Mouse (Mus musculus) left cerebral cortex, postnatal 4 days (tissue): ENCODE results near the gene Pde4b. TPM values are rescaled to one million over a fixed set of nuclear protein-coding genes. Genes with fewer than 3 reads are reported as not detected.

Experiments
- DNase-seq: peaks from one replicate; pipeline ENCODE4 v3.0.0-alpha.2; 2022
- intact Hi-C: fragments of 180-260 bp; cut with DNase I; formaldehyde crosslinking; loops from one replicate; pipeline ENCODE4 v1.15.1; 2025
- total RNA-seq, 2 experiments: library from RNA; stranded (reverse); gene quantifications; 2 replicates each; pipeline ENCODE4 v1.2.3; 2021

Pde4b gene
- total RNA-seq, 2 experiments from 2014 or later = 55.3 to 61.4 TPM

DNA sequence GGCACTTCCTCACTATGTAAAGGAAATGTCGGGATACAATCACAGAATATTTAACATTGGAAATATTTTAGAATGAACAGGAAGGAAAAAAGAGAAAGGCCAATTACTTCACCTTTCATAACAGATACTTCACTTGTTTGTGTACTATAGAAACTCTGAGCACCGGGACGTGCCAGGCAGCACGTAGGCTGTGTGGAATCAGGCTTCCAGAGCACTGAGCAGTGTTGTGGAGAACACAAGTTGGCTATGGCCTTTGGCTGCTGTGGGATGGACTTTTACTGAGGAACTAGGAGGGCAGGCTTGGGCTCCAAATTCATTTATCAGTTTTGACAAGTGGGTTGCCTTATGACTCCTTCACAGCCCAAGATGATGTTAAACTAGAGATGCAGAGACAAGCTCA lies 540.5 kb downstream of the Pde4b start:
- intact Hi-C loops = no loop called here
- DNase-seq = no peak

DNA sequence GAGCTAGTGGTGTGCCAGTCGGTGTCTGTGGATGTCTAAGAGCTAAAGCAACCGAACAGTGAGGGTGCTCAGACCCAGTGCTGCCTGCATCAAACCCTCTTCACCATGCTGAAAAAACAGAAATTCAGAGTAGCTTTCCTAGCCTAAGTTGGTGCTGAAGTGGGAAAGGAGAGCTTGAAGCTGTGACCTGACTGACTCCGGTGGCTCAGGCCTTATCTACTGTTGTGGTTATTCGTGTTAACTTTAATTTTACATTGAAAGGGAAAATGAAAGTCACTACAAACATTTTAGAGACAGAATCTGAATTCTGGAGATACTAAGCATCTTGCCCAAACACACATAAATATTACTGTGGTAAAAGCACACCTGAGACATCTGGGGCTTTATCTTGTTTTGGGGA lies 542.3 kb downstream of the Pde4b start:
- intact Hi-C loops = no loop called here
- no peak for DNase-seq

DNA sequence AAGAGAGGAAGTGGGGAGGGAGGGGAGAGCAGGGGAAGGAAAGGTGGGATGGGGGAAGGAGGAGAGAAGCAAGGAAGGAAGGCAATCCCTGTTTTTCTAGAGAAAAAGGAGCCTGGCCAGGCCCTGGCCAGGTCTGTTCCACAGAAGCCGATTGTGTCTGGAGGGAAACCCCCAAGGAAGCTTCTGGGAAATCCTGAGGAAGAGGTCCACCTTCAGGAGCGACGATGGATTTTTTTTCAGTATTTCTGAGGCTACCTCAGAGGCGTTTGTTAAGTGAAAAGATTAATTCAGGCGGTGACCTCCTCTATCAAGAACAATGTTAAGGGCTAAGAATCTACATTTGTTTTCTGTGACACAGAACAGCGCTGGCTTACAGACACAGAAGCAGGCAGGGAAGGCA lies 542.9 kb downstream of the Pde4b start:
- intact Hi-C loops = no loop called here

DNA sequence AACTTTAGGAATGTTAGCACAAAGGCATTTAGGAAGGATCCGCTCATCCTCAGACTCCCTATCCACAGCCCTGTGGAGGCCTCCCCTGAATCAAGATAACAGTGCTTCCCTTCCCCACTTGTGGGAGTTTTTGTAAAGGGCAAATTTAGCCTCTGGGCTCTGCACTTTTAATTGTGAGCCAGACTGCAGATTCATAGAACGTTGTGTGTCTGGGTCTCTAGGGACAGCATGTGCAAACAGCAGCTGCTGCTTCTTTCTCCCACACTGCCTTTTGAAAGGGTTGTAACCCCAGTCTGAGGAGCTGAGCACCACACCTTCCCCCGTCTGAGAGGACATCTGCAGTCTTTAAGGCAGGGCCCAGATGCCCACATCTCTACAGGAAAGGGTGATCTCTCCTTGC lies 544.3 kb downstream of the Pde4b start:
- intact Hi-C loops = no loop called here
- no peak for DNase-seq

More for the DNA sequence above, 542.9 kb downstream of the Pde4b start:
- no peak for DNase-seq

DNA sequence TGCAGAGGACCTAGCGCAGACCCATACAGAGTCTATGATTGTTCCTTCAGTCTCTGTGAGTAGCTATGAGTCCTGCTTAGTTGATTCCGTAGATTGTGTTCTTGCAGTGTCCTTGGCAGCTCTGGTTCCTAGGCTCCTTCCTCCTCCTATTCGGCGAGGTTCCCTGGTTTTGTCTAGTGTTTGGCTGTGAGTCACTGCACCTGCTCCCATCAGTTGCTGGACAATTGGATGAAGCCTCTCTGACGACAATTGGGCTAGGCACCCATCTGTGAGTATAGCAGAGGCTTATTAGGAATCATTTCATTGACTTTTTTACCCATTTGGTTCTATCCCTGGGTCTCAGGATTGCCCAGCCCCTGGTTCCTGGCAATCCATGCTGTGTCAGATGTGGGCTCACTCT lies 545.9 kb downstream of the Pde4b start:
- DNase-seq = no peak
- intact Hi-C loops = no loop called here

DNA sequence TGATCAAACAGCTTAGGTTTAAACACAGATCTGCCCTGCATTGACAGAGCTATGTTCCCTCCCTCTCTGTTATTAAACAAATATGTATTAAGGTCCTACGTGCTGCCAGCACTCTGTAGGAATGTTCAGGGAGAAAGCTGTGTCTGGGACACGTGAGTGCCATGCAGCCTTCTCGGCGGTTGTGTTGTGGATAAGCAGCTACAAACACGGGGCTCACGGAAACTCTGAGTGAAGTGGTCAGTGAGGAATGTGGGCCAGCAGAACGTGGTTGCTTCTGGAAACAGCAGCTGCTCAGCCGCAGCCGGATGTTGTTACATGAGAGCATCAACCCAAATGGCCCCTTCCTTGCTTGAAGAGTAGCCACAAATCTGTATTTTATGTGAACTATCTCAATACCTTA lies 547.9 kb downstream of the Pde4b start:
- DNase-seq = no peak
- intact Hi-C loops = no loop called here

DNA sequence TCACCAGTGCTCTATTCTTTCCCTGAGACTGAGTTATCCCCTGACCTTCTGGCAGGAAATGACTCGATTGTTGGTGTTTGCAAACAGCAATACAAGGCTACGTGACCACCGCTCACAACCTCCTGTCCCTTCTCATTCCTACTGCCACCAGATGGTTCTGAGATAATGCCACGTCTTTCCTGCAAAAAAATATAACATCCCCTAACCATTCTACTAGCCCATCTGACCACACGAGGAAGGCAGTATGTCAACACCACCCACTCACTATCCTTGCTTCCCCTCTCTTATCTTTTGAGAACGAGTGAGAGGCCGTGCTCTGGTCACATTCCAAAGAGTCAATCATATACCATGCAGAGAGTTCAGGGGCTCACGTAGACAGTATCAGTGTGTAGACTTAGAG lies 548.6 kb downstream of the Pde4b start:
- intact Hi-C loops = no loop called here

DNA sequence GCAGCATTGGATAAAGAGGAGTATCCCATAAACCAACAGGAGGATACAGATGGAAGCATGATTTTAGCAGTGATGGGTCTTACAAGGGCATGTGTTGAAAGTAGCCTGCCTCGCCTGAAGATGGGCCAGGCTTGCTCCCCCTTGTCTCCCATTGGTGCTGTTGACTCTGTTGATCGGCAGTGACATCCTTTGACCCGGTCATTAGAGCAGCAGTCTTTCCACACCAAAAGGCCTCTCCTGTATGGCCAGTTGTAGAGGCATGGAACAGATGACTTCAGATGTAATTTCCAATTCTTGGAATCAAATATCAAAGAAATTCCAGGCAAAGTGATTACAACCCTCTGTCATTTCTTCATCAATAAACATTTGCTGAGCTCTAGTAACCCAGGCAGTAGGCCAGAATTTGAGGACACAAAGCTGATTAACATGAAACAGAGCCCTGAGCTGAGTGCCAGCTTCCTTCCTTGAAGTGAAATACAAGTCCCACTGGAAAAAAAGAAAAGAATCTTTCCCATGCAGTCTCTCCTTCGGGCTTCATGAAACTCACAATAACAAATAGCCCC lies 550.1 kb downstream of the Pde4b start:
- no peak for DNase-seq
- intact Hi-C loops = no loop called here

More for the DNA sequence above, 548.6 kb downstream of the Pde4b start:
- DNase-seq = no peak

DNA sequence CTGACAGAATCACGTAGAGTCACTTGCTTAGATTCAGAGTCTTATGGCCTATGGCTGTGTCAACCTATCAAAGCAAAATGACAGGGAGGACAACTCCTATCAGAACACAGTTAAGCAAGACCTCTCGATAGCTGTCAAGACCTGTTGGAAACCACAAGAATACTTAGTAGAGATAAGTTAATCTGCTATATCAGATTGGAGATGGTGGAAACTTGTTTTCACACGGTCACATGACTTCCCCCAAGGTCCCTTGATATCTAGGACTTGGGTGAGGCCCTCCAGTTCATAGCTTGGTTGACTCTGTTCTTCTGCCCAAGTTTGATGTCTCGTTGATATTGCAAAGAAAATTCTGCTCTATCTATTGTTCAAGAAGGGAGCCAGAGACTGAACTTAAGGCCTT lies 553.6 kb downstream of the Pde4b start:
- intact Hi-C loops = no loop called here
- no peak for DNase-seq

DNA sequence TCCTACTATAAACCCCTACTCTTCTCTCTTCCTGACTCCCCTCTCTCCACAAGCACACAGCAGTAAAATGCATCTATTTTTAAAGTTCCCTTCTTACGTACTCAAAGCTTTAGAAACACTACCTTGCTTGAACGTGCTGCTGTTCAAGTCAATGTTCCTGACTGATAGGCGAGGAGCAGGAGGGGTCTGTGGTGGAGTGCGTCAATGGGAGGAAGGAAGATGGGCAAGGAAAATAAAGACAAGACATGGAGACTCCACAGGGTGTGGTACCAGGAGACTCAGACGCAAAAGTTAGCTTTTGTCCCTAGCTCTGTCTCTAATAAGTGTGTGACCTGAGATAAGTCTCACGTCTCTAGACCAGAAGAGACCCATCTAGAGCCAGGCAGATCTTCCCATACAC lies 556.7 kb downstream of the Pde4b start:
- intact Hi-C loops = no loop called here
- no peak for DNase-seq

DNA sequence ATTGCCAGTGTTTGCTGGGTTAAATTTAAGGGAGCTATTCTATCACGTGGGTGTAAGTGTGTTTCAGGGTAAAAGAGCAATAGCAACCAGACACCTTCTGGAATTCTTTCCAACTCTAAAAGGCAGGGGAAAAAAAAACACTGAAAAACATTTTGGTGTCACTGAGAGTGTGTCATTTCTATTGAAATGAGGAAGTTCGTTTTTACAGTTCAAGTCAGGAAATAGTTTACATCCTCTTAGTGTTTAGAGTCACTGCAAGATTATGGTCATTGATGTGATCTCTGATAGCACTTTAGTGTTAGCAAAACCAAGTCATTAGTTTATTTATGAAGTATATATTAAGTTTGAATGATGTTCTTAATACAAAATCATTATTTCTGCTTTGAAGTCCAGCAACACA lies 559.7 kb downstream of the Pde4b start:
- intact Hi-C loops = no loop called here
- no peak for DNase-seq

DNA sequence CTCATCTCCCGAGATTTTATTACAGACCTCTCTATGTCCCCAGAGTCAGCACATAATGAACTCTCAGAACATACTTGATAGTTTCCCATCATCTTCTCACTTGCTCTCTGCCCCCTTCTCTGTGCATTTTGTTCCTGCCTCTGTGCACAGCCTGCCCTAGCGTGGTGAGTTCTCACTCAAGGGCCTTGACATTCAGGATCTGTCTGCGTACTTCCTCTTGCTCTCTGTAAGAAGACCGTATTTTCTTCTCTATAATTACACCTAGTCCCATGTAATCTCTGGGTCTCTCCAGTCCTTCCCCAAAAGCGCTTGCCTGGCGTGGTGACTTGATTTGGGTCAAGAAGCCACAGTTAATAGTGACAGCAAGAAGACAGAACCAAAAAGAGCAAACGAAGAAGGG lies 568.0 kb downstream of the Pde4b start:
- intact Hi-C loops = no loop called here
- DNase-seq = no peak

DNA sequence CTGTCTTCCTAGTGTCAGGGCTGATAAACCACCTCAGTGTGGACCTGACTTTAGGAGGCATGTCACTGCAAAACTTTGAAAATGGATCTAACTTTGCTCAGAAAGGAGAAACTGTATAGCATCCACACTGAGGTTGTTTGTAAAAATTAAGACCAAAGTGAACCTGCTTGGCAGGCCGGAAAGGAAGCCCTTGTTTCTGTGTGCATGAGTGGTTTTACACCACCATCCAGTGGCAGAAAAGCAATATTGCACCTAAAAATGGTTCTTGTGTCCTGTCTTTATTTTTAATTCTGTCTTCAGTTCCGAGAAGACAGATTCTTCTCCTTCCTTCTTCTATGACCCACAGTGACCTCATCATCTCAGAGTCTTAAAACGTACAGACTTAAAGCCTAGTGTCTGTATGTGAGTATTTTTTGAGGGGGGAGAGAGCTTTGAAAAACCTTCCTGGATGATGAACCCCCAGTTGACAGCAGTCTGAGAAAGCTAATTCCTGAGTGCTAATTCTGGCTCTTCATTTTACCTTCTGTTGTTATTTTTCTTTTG lies 569.2 kb downstream of the Pde4b start:
- intact Hi-C loops = loop anchor here (2.0 kb wide), 2 partner anchors 164 to 426 kb away; no protein-coding TSS in a partner anchor
- peak; percentile 16 for DNase-seq

Other genes starting within 250 kb of the Pde4b start
- gene B020004J07Rik, start 243.5 kb upstream of the Pde4b start, total RNA-seq = not detected
- gene C130073F10Rik, start 193.8 kb upstream of the Pde4b start, total RNA-seq = not detected
- gene Gm12800, start 178.4 kb upstream of the Pde4b start, total RNA-seq = not detected
- not detected for gene Gm12794, start 147.1 kb upstream of the Pde4b start, total RNA-seq
- gene Gm12790, start 106.5 kb upstream of the Pde4b start, total RNA-seq = not detected
- not detected for gene Gm12789, start 100.9 kb upstream of the Pde4b start, total RNA-seq